Mouse (Mus musculus): ENCODE measurements at regions not wholly inside any gene's neighbourhood (a gene's known extent, or its start where the extent isn't known, plus 50 kb on each side); places are given as distances from the start of the nearest gene placed in this dataset.

DNA sequence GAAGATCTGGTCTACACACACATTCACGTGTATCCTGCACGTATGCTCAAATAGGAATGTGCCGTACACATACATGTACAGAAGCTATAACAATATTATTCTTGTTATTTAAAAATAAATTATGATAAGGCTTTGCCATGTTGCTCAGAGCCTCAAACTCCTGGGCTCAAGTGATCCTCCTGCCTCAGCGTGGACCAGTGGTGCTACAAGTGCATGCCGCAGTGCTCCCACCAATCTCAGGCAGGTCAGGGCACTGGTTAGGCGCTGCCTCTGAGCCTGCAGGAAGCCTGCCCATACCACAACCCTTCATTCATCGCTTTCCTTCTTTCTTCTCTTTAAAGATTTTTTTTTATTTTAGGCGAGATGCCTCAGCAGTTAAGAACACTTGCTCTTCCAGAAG lies 63.3 kb upstream of the Hdhd5 start:
- no peak for TF ChIP-seq ETS1 (conservative IDR thresholded peaks at IDR 0.05; ENCODE audit: low read depth, low read length)
- TF ChIP-seq ZMIZ1 (IDR thresholded peaks at IDR 0.05; ENCODE audit: low read depth, low read length): no peak
- TF ChIP-seq JUND (conservative IDR thresholded peaks at IDR 0.05; ENCODE audit: low read depth, low read length): no peak
- no peak for TF ChIP-seq CTCF (conservative IDR thresholded peaks at IDR 0.05 in 1 of 2, IDR thresholded peaks at IDR 0.05 in 1 of 2; ENCODE audit: low read depth in 2 of 2, low read length in 2 of 2)
- TF ChIP-seq POLR2A (IDR thresholded peaks at IDR 0.05; ENCODE audit: low read depth, low read length): no peak
- TF ChIP-seq EP300 (IDR thresholded peaks at IDR 0.05; ENCODE audit: low read length): no peak
- no peak for TF ChIP-seq MXI1 (IDR thresholded peaks at IDR 0.05; ENCODE audit: low read depth, low read length)
- TF ChIP-seq TCF12 (IDR thresholded peaks at IDR 0.05; ENCODE audit: low read depth, low read length): no peak
- no peak for TF ChIP-seq RAD21 (IDR thresholded peaks at IDR 0.05; ENCODE audit: low read depth, low read length)
- no peak for TF ChIP-seq KAT2A (IDR thresholded peaks at IDR 0.05; ENCODE audit: insufficient replicate concordance, low read length)
- no peak for TF ChIP-seq RCOR1 (conservative IDR thresholded peaks at IDR 0.05; ENCODE audit: low read depth, low read length)

Measured in CH12.LX (cell line).